ENCODE assay signal across 21 mouse cellular contexts in genomic region chr19:37667855-37668594, GRCm38 (mm10). TPM values are rescaled to one million over a fixed set of nuclear protein-coding genes. Genes with fewer than 3 reads are reported as not detected.
DNase-seq lines count a peak whose midpoint lies in the region; ATAC-seq and TF ChIP-seq lines count a peak whose summit lies in the region.
"Had no signal": no experiment of that assay in that cellular context is flagged by ENCODE, and none has a peak within 500 bp of the region (broad histone marks: within the 10 kb centered on the region; RNA-seq: fewer than 3 reads in every experiment).

No protein-coding gene starts in this region.

- H3K27ac ChIP-seq in liver, embryonic 14.5 days, result peak overlapping the region; percentile 75
- H3K27ac ChIP-seq in midbrain, embryonic 14.5 days (replicated peaks; ENCODE audit: low read depth, low read length), result no peak overlapping the region
- H3K27ac ChIP-seq in forebrain, postnatal 0 days (ENCODE audit: low read depth, low read length), result no peak overlapping the region
- H3K27ac ChIP-seq: forebrain, embryonic 12.5 days; hindbrain, postnatal 0 days; kidney, embryonic 15.5 days; left cerebral cortex, adult 2 months; limb, embryonic 12.5 days; lung, embryonic 15.5 days; neural tube, embryonic 12.5 days had no signal

- ATAC-seq in G1E (ENCODE audit: extremely low read depth, insufficient number of reproducible peaks, low FRiP score, poor library complexity, severe bottlenecking), result peak; percentile 68
- ATAC-seq in liver, embryonic 14.5 days (ENCODE audit: insufficient read depth), result peak; percentile 96
- no peak for ATAC-seq in midbrain, embryonic 14.5 days (ENCODE audit: low FRiP score, low TSS enrichment)
- ATAC-seq in forebrain, postnatal 0 days, result no peak
- ATAC-seq: hindbrain, postnatal 0 days had no signal

- H3K4me2 ChIP-seq in liver, embryonic 14.5 days (ENCODE audit: low read depth), result peak overlapping the region; percentile 54
- no peak overlapping the region for H3K4me2 ChIP-seq in midbrain, embryonic 14.5 days (ENCODE audit: low read length)
- no peak overlapping the region for H3K4me2 ChIP-seq in forebrain, postnatal 0 days (ENCODE audit: low read depth)
- H3K4me2 ChIP-seq: forebrain, embryonic 12.5 days; kidney, embryonic 15.5 days; limb, embryonic 12.5 days; lung, embryonic 15.5 days; neural tube, embryonic 12.5 days had no signal

- 30% methylated on average over 13 of the region's 13 CpGs for WGBS in liver, embryonic 14.5 days (ENCODE audit: insufficient replicate concordance)
- 66% methylated on average over 13 of the region's 13 CpGs for WGBS in midbrain, embryonic 14.5 days
- WGBS in forebrain, postnatal 0 days, result 60% methylated on average over 13 of the region's 13 CpGs

- TF ChIP-seq EP300 in liver, embryonic 14.5 days (IDR thresholded peaks at IDR 0.05; ENCODE audit: low read depth), result peak; percentile 87

- peak; percentile 63 for DNase-seq in 416B (ENCODE audit: low read depth)
- peak; percentile 61 for DNase-seq in G1E (ENCODE audit: low spot score)
- DNase-seq in liver, embryonic 14.5 days (ENCODE audit: low read depth in 3 of 3, low spot score in 3 of 3), result peak; percentile 69 to 81 (median 73)
- no peak for DNase-seq in lung, postnatal 10 days
- DNase-seq in midbrain, embryonic 14.5 days, result no peak
- DNase-seq in thymus, postnatal 0 days (ENCODE audit: low spot score), result no peak
- DNase-seq in forebrain, postnatal 0 days, result no peak
- DNase-seq: adrenal gland, postnatal 10 days; cerebellum, adult 9-11 months; gastrocnemius, postnatal 14 days; heart, postnatal 36 days; thymus, postnatal 4 days had no signal

- H3K4me3 ChIP-seq in G1E (ENCODE audit: low read depth, low read length), result peak overlapping the region; percentile 2; the same call in 1 of the 2 replicates
- H3K4me3 ChIP-seq in erythroblast, embryonic 14.5 days (replicated peaks), result peak overlapping the region; percentile 32
- H3K4me3 ChIP-seq in liver, embryonic 14.5 days (ENCODE audit: insufficient read depth in 1 of 2, low read depth in 2 of 2, low read length in 2 of 2), result no peak overlapping the region
- H3K4me3 ChIP-seq in midbrain, embryonic 14.5 days (replicated peaks; ENCODE audit: low read depth, low read length), result no peak overlapping the region
- no peak overlapping the region for H3K4me3 ChIP-seq in forebrain, postnatal 0 days (ENCODE audit: low read depth, low read length)
- H3K4me3 ChIP-seq: forebrain, embryonic 12.5 days; kidney, embryonic 15.5 days; left cerebral cortex, adult 2 months; limb, embryonic 12.5 days; lung, embryonic 15.5 days; neural tube, embryonic 12.5 days had no signal

- H3K27me3 ChIP-seq in G1E (ENCODE audit: insufficient read depth, low read length), result no peaks in the 10 kb centered on the region
- H3K27me3 ChIP-seq in erythroblast, embryonic 14.5 days (ENCODE audit: control insufficient read depth), result no peaks in the 10 kb centered on the region
- no peaks in the 10 kb centered on the region for H3K27me3 ChIP-seq in liver, embryonic 14.5 days (ENCODE audit: control insufficient read depth, insufficient read depth, low read length)
- H3K27me3 ChIP-seq in midbrain, embryonic 14.5 days (ENCODE audit: control insufficient read depth, insufficient read depth, low read length), result peaks cover 3% of the 10 kb centered on the region; the same call in 1 of the 2 replicates
- no peaks in the 10 kb centered on the region for H3K27me3 ChIP-seq in forebrain, postnatal 0 days (ENCODE audit: insufficient read depth, low read length)
- H3K27me3 ChIP-seq: forebrain, embryonic 12.5 days; kidney, embryonic 15.5 days; limb, embryonic 12.5 days; lung, embryonic 15.5 days; neural tube, embryonic 12.5 days had no signal

- no peaks in the 10 kb centered on the region for H3K9me3 ChIP-seq in G1E (replicated peaks)
- H3K9me3 ChIP-seq in erythroblast, embryonic 14.5 days (ENCODE audit: control insufficient read depth, low read length), result no peaks in the 10 kb centered on the region
- H3K9me3 ChIP-seq in liver, embryonic 14.5 days (ENCODE audit: control insufficient read depth, low read length), result no peaks in the 10 kb centered on the region
- no peaks in the 10 kb centered on the region for H3K9me3 ChIP-seq in midbrain, embryonic 14.5 days (ENCODE audit: control insufficient read depth, low read length)
- no peaks in the 10 kb centered on the region for H3K9me3 ChIP-seq in forebrain, postnatal 0 days (ENCODE audit: low read length)
- H3K9me3 ChIP-seq: forebrain, embryonic 12.5 days; kidney, embryonic 15.5 days; limb, embryonic 12.5 days; lung, embryonic 15.5 days; neural tube, embryonic 12.5 days had no signal

- H3K9ac ChIP-seq in liver, embryonic 14.5 days (replicated peaks), result peak overlapping the region; percentile 24; the same call in 1 of the 2 replicates
- no peak overlapping the region for H3K9ac ChIP-seq in midbrain, embryonic 14.5 days (replicated peaks; ENCODE audit: low read length)
- H3K9ac ChIP-seq in forebrain, postnatal 0 days, result no peak overlapping the region
- H3K9ac ChIP-seq: forebrain, embryonic 12.5 days; kidney, embryonic 15.5 days; limb, embryonic 12.5 days; lung, embryonic 15.5 days; neural tube, embryonic 12.5 days had no signal

- H3K36me3 ChIP-seq in G1E (replicated peaks), result peaks cover 76% of the 10 kb centered on the region
- peaks cover 39% of the 10 kb centered on the region for H3K36me3 ChIP-seq in erythroblast, embryonic 14.5 days (ENCODE audit: control insufficient read depth)
- H3K36me3 ChIP-seq in liver, embryonic 14.5 days (replicated peaks; ENCODE audit: control insufficient read depth, insufficient read depth, low read depth), result no peaks in the 10 kb centered on the region; the same call in 1 of the 2 replicates
- H3K36me3 ChIP-seq in midbrain, embryonic 14.5 days (ENCODE audit: control insufficient read depth, insufficient read depth, low read length), result no peaks in the 10 kb centered on the region
- no peaks in the 10 kb centered on the region for H3K36me3 ChIP-seq in forebrain, postnatal 0 days (ENCODE audit: insufficient read depth)
- H3K36me3 ChIP-seq: forebrain, embryonic 12.5 days; kidney, embryonic 15.5 days; limb, embryonic 12.5 days; lung, embryonic 15.5 days; neural tube, embryonic 12.5 days had no signal

- H3K4me1 ChIP-seq in G1E (ENCODE audit: insufficient read depth, low read depth, low read length), result peaks cover 34% of the 10 kb centered on the region
- H3K4me1 ChIP-seq in erythroblast, embryonic 14.5 days (ENCODE audit: control insufficient read depth), result peaks cover 42% of the 10 kb centered on the region
- H3K4me1 ChIP-seq in liver, embryonic 14.5 days (replicated peaks; ENCODE audit: control insufficient read depth in 2 of 2, insufficient read depth in 2 of 2, low read length in 1 of 2), result peaks cover 19 to 23% of the 10 kb centered on the region in 2 experiments
- no peaks in the 10 kb centered on the region for H3K4me1 ChIP-seq in midbrain, embryonic 14.5 days (ENCODE audit: control insufficient read depth, insufficient read depth, low read length)
- H3K4me1 ChIP-seq in forebrain, postnatal 0 days (ENCODE audit: insufficient read depth), result no peaks in the 10 kb centered on the region
- H3K4me1 ChIP-seq: kidney, embryonic 15.5 days; limb, embryonic 12.5 days; lung, embryonic 15.5 days; neural tube, embryonic 12.5 days had no signal

- TF ChIP-seq CTCF in G1E (IDR thresholded peaks at IDR 0.05; ENCODE audit: low read depth, low read length), result no peak
- no peak for TF ChIP-seq CTCF in liver, embryonic 14.5 days (IDR thresholded peaks at IDR 0.05; ENCODE audit: low read depth)
- TF ChIP-seq CTCF in forebrain, postnatal 0 days (IDR thresholded peaks at IDR 0.05; ENCODE audit: low read depth), result no peak

RNA-seq across cellular contexts. Expression of gene Cyp26c1, which starts 17.4 kb away (rescaled TPM):
- total RNA-seq in G1E (2014; fragmentation: Nextera tagmentation), result 0.75 and 1.4 TPM in 2 replicates
- total RNA-seq in G1E (2017), result 0.17 and 0.33 TPM in 2 replicates
- 0.07 and 0.10 TPM in 2 replicates for polyA plus RNA-seq in G1E (2012)
- not detected in 2 replicates for polyA plus RNA-seq in erythroblast, embryonic 14.5 days (2012)
- 0.01 and 0.03 TPM in 2 replicates for polyA plus RNA-seq in liver, embryonic 14.5 days (2012; rRNA removed)
- polyA plus RNA-seq in liver, embryonic 14.5 days (2014; fragmentation: Nextera tagmentation; extraction: Ambion mirVana), result not detected in 2 replicates
- not detected in 2 replicates for polyA plus RNA-seq in midbrain, embryonic 14.5 days (2014; fragmentation: Nextera tagmentation; extraction: Ambion mirVana)
- not detected in 2 replicates for polyA plus RNA-seq in thymus, postnatal 0 days (2015; fragmentation: Nextera tagmentation; extraction: Ambion mirVana)
- total RNA-seq in forebrain, postnatal 0 days (2014; rRNA removed), result not detected in 2 replicates
- polyA plus RNA-seq in forebrain, postnatal 0 days (2015; fragmentation: Nextera tagmentation; extraction: Ambion mirVana), result not detected in 2 replicates
- total RNA-seq: gastrocnemius, postnatal 14 days; heart, postnatal 36 days; hindbrain, postnatal 0 days had no signal
- polyA plus RNA-seq: forebrain, embryonic 12.5 days; hindbrain, postnatal 0 days; kidney, embryonic 15.5 days; lung, embryonic 15.5 days; neural tube, embryonic 12.5 days; testis, adult 2 months had no signal

RNA-seq across cellular contexts. Expression of gene Cyp26a1, which starts 29.6 kb away (rescaled TPM):
- total RNA-seq in G1E (2014; fragmentation: Nextera tagmentation) (0.53 and 0.60 TPM in 2 replicates), G1E (2017) (0.55 and 0.64 TPM in 2 replicates)
- 0.42 and 0.50 TPM in 2 replicates for polyA plus RNA-seq in G1E (2012)
- polyA plus RNA-seq in erythroblast, embryonic 14.5 days (2012), result not detected in 2 replicates
- polyA plus RNA-seq in liver, embryonic 14.5 days (2012; rRNA removed), result 0.16 TPM in 2 replicates
- 0.10 TPM in 1 of 2 replicates, not detected in the other for polyA plus RNA-seq in liver, embryonic 14.5 days (2014; fragmentation: Nextera tagmentation; extraction: Ambion mirVana)
- not detected in 2 replicates for polyA plus RNA-seq in midbrain, embryonic 14.5 days (2014; fragmentation: Nextera tagmentation; extraction: Ambion mirVana)
- polyA plus RNA-seq in thymus, postnatal 0 days (2015; fragmentation: Nextera tagmentation; extraction: Ambion mirVana), result 3.6 and 3.8 TPM in 2 replicates
- total RNA-seq in forebrain, postnatal 0 days (2014; rRNA removed), result not detected in 2 replicates
- polyA plus RNA-seq in forebrain, postnatal 0 days (2015; fragmentation: Nextera tagmentation; extraction: Ambion mirVana), result 0.13 and 0.42 TPM in 2 replicates
- total RNA-seq: heart, postnatal 36 days; hindbrain, postnatal 0 days had no signal
- polyA plus RNA-seq: hindbrain, postnatal 0 days had no signal

Comparison
In these comparisons a context has a peak if more than half of its experiments do, and no peak if none do; other contexts are left out.
1. DNase-seq: peak in 416B (single experiment), G1E (single experiment) and liver, embryonic 14.5 days (3 of 3); none in lung, postnatal 10 days (single experiment), midbrain, embryonic 14.5 days (single experiment), thymus, postnatal 0 days (single experiment) and forebrain, postnatal 0 days (single experiment).
2. ATAC-seq: peak in G1E (single experiment) and liver, embryonic 14.5 days (single experiment); none in midbrain, embryonic 14.5 days (single experiment) and forebrain, postnatal 0 days (single experiment).
3. H3K4me3 ChIP-seq: peak in G1E (single experiment) and erythroblast, embryonic 14.5 days (single experiment); none in liver, embryonic 14.5 days (0 of 2), midbrain, embryonic 14.5 days (single experiment) and forebrain, postnatal 0 days (single experiment).